Mouse (Mus musculus): ENCODE data around the gene Ncl.

- TF ChIP-seq CTCF (conservative IDR thresholded peaks at IDR 0.05; ENCODE audit: low read length) (no peak), POU5F1 (IDR thresholded peaks at IDR 0.05; ENCODE audit: borderline replicate concordance, low read length) (no peak)
These were observed 13.2 kb downstream of the Ncl start for GRCm38 (mm10) chr1:86345956-86346355.
